Mouse (Mus musculus) cerebellum, adult 2 months (tissue): ENCODE data around the gene Slc22a18.

Source experiments
- CTCF ChIP-seq: fragments of 200-500 bp; IDR thresholded peaks from 2 replicates; pipeline ENCODE4 v1.5.1; 2011; ENCODE audit warnings: low read depth, mild to moderate bottlenecking, control low read depth, low read length, moderate library complexity, borderline replicate concordance; ENCODE audit not compliant: insufficient read depth
- POLR2A ChIP-seq: fragments of 200-500 bp; IDR thresholded peaks from 2 replicates; pipeline ENCODE4 v1.6.1; 2011; ENCODE audit warnings: low read length, control low read depth, borderline replicate concordance; ENCODE audit not compliant: insufficient read depth

- TF ChIP-seq POLR2A (no peak), CTCF (no peak)
Observed at GRCm38 (mm10) chr7:143428142-143428813, 45.3 kb upstream of the Slc22a18 start.
